ENCODE assay signal across 8 mouse cellular contexts in the genomic region with DNA sequence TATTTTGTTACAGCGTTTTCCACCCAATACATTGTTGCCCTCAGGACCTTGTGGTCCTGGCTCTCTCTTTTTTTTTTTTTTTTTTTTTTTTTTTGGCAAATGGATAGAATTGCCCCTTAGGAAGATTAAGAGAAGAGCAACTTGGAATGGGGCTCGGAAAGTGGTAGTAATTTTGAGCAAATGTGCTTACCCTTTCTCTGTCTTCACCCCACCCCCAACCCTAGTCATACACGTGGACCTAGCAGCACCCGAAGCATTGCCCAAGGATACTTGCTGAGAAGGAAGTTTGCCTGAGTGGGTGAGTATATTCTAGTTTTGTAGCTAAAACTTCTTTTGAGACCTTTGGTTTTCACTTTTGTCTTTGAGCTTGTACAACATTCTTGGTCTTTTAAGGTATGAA. TPM values are rescaled to one million over a fixed set of nuclear protein-coding genes. Genes with fewer than 3 reads are reported as not detected.
DNase-seq lines count a peak whose midpoint lies in the region; ATAC-seq and TF ChIP-seq lines count a peak whose summit lies in the region.

No protein-coding gene starts in this region.

- 5% methylated on average over 4 of the region's 4 CpGs for WGBS in heart, postnatal 0 days
- 0% methylated on average over 4 of the region's 4 CpGs for WGBS in forebrain, postnatal 0 days
- 3% methylated on average over 4 of the region's 4 CpGs for WGBS in lung, embryonic 16.5 days

- peaks cover 10% of the 10 kb centered on the region for H3K4me1 ChIP-seq in heart, postnatal 0 days (ENCODE audit: control insufficient read depth, insufficient read depth)
- peaks cover 4% of the 10 kb centered on the region; the same call in 1 of the 2 replicates for H3K4me1 ChIP-seq in forebrain, postnatal 0 days (ENCODE audit: insufficient read depth)
- peaks cover 12% of the 10 kb centered on the region for H3K4me1 ChIP-seq in lung, embryonic 16.5 days (replicated peaks; ENCODE audit: control insufficient read depth, insufficient read depth, low read length)

- DNase-seq in heart, postnatal 0 days (ENCODE audit: low spot score): no peak
- no peak for DNase-seq in heart, postnatal 4 days
- peak; percentile 36 for DNase-seq in NIH3T3 (ENCODE audit: low read depth)
- DNase-seq in forebrain, postnatal 0 days: no peak
- no peak for DNase-seq in ovary, postnatal 36 days (ENCODE audit: low spot score)
- DNase-seq in layer of hippocampus, postnatal 10 days (ENCODE audit: low spot score in 2 of 2): no peak
- no peak for DNase-seq in urinary bladder, postnatal 4 days (ENCODE audit: low spot score in 2 of 2)

- TF ChIP-seq CTCF in heart, postnatal 0 days (IDR thresholded peaks at IDR 0.05; ENCODE audit: low read depth): no peak
- TF ChIP-seq CTCF in forebrain, postnatal 0 days (IDR thresholded peaks at IDR 0.05; ENCODE audit: low read depth): no peak

- peak overlapping the region; percentile 90 for H3K4me3 ChIP-seq in heart, postnatal 0 days (ENCODE audit: low read depth, low read length)
- peak overlapping the region; percentile 94 for H3K4me3 ChIP-seq in forebrain, postnatal 0 days (ENCODE audit: low read depth, low read length)
- peak overlapping the region; percentile 85 for H3K4me3 ChIP-seq in lung, embryonic 16.5 days (ENCODE audit: low read length)

- no peak for ATAC-seq in heart, postnatal 0 days (ENCODE audit: insufficient read depth, low read depth)
- no peak for ATAC-seq in forebrain, postnatal 0 days
- ATAC-seq in lung, embryonic 16.5 days (ENCODE audit: low read depth): no peak

- peak overlapping the region; percentile 87 for H3K4me2 ChIP-seq in heart, postnatal 0 days (ENCODE audit: low read depth, low read length)
- H3K4me2 ChIP-seq in forebrain, postnatal 0 days (ENCODE audit: low read depth): peak overlapping the region; percentile 96
- peak overlapping the region; percentile 83 for H3K4me2 ChIP-seq in lung, embryonic 16.5 days (ENCODE audit: low read depth, low read length)

- no peak for TF ChIP-seq EP300 in heart, postnatal 0 days (IDR thresholded peaks at IDR 0.05; ENCODE audit: low read depth)

- peak overlapping the region; percentile 97 for H3K27ac ChIP-seq in heart, postnatal 0 days (ENCODE audit: low read depth)
- no peak overlapping the region for H3K27ac ChIP-seq in forebrain, postnatal 0 days (ENCODE audit: low read depth, low read length)
- peak overlapping the region; percentile 89 for H3K27ac ChIP-seq in lung, embryonic 16.5 days (ENCODE audit: low read length)

- H3K9me3 ChIP-seq in heart, postnatal 0 days (replicated peaks; ENCODE audit: control insufficient read depth, low read length): no peaks in the 10 kb centered on the region
- H3K9me3 ChIP-seq in forebrain, postnatal 0 days (ENCODE audit: low read length): no peaks in the 10 kb centered on the region
- H3K9me3 ChIP-seq in lung, embryonic 16.5 days (ENCODE audit: control insufficient read depth, low read length): no peaks in the 10 kb centered on the region

- peaks cover 38% of the 10 kb centered on the region for H3K36me3 ChIP-seq in heart, postnatal 0 days (replicated peaks; ENCODE audit: control insufficient read depth, insufficient read depth, low read length)
- peaks cover 23% of the 10 kb centered on the region for H3K36me3 ChIP-seq in forebrain, postnatal 0 days (ENCODE audit: insufficient read depth)
- H3K36me3 ChIP-seq in lung, embryonic 16.5 days (ENCODE audit: control insufficient read depth, insufficient read depth, low read length): peaks cover 36% of the 10 kb centered on the region

- H3K9ac ChIP-seq in heart, postnatal 0 days (replicated peaks; ENCODE audit: low read depth, low read length): no peak overlapping the region
- peak overlapping the region; percentile 86 for H3K9ac ChIP-seq in forebrain, postnatal 0 days
- H3K9ac ChIP-seq in lung, embryonic 16.5 days (ENCODE audit: low read length): peak overlapping the region; percentile 98

- no peaks in the 10 kb centered on the region for H3K27me3 ChIP-seq in heart, postnatal 0 days (ENCODE audit: control insufficient read depth, insufficient read depth, low read length)
- H3K27me3 ChIP-seq in forebrain, postnatal 0 days (ENCODE audit: insufficient read depth, low read length): no peaks in the 10 kb centered on the region
- H3K27me3 ChIP-seq in lung, embryonic 16.5 days (ENCODE audit: control insufficient read depth, insufficient read depth, low read depth, low read length): no peaks in the 10 kb centered on the region

RNA-seq across cellular contexts. Expression of a gene that starts 49.4 kb away (rescaled TPM):
- total RNA-seq in heart, postnatal 0 days (2014; rRNA removed; ENCODE audit: low replicate concordance): not detected in 2 replicates
- polyA plus RNA-seq in heart, postnatal 0 days (2015; fragmentation: Nextera tagmentation; extraction: Ambion mirVana): not detected in 2 replicates
- not detected for total RNA-seq in heart, postnatal 4 days (2021)
- total RNA-seq in forebrain, postnatal 0 days (2014; rRNA removed): 8.7 and 10.4 TPM in 2 replicates
- 8.0 and 8.2 TPM in 2 replicates for polyA plus RNA-seq in forebrain, postnatal 0 days (2015; fragmentation: Nextera tagmentation; extraction: Ambion mirVana)
- 0.11 and 0.19 TPM in 2 replicates for polyA plus RNA-seq in lung, embryonic 16.5 days (2015; fragmentation: Nextera tagmentation; extraction: Ambion mirVana)
- 10 to 100 TPM; 35.6 to 40.9 TPM for total RNA-seq in layer of hippocampus, postnatal 10 days (2021)
